Comparison of ENCODE assay signal across 8 mouse cellular contexts in the genomic region with DNA sequence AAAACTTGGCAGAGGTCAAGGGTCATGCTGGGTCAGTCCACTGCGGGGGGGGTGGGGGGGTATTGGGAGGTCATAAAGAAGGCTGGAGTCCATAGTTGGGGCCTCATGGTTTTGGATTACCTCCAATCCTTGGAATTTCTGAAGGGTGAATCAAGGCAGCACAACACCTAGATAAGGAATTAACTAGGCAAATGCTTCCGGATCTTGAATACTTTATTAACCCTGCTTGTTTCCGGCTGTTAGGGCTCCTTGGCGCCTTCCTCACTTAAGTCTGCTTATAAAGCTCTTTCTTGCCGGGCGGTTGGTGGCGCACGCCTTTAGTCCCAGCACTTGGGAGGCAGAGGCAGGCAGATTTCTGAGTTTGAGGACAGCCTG. TPM values are rescaled to one million over a fixed set of nuclear protein-coding genes. Genes with fewer than 3 reads are reported as not detected.
DNase-seq lines count a peak whose midpoint lies in the region; ATAC-seq and TF ChIP-seq lines count a peak whose summit lies in the region.

No protein-coding gene starts in this region.

- H3K36me3 ChIP-seq in forebrain, postnatal 0 days (ENCODE audit: insufficient read depth): peaks cover 26% of the 10 kb centered on the region
- H3K36me3 ChIP-seq in myocyte (ENCODE audit: control insufficient read depth, insufficient read depth): peaks cover 20% of the 10 kb centered on the region

- peaks cover 41% of the 10 kb centered on the region for H3K79me2 ChIP-seq in myocyte (ENCODE audit: control insufficient read depth, insufficient read depth)

- H3K4me1 ChIP-seq in bone marrow, adult 2 months (ENCODE audit: control insufficient read depth, insufficient read depth, low read length): no peaks in the 10 kb centered on the region; the same call in 1 of the 2 replicates
- peaks cover 8% of the 10 kb centered on the region; the same call in 1 of the 2 replicates for H3K4me1 ChIP-seq in forebrain, postnatal 0 days (ENCODE audit: insufficient read depth)

- peak overlapping the region; percentile 91 for H3ac ChIP-seq in myocyte (ENCODE audit: control insufficient read depth, insufficient read length)

- TF ChIP-seq CTCF in left cerebral cortex, adult 2 months (IDR thresholded peaks at IDR 0.05): no peak
- TF ChIP-seq CTCF in bone marrow, adult 2 months (IDR thresholded peaks at IDR 0.05; ENCODE audit: control insufficient read depth, insufficient read depth, low read length): no peak
- no peak for TF ChIP-seq CTCF in forebrain, postnatal 0 days (IDR thresholded peaks at IDR 0.05; ENCODE audit: low read depth)

- H3K4me2 ChIP-seq in forebrain, postnatal 0 days (ENCODE audit: low read depth): peak overlapping the region; percentile 67
- peak overlapping the region; percentile 61 for H3K4me2 ChIP-seq in myocyte (ENCODE audit: low read depth)

- peak overlapping the region; percentile 79 for H3K4me3 ChIP-seq in left cerebral cortex, adult 2 months
- peak overlapping the region; percentile 25 for H3K4me3 ChIP-seq in bone marrow, adult 2 months (replicated peaks; ENCODE audit: control insufficient read depth, low read depth, low read length)
- peak overlapping the region; percentile 83 for H3K4me3 ChIP-seq in forebrain, postnatal 0 days (ENCODE audit: low read depth, low read length)
- H3K4me3 ChIP-seq in myocyte: peak overlapping the region; percentile 70

- no peak for DNase-seq in left cerebral cortex, adult 2 months (ENCODE audit: extremely low spot score in 1 of 2, low spot score in 2 of 2)
- no peak for DNase-seq in left cerebral cortex, postnatal 10 days (ENCODE audit: extremely low spot score in 1 of 2, low spot score in 2 of 2)
- DNase-seq in forebrain, postnatal 0 days: no peak
- DNase-seq in layer of hippocampus, postnatal 10 days (ENCODE audit: low spot score in 2 of 2): peak; percentile 12 to 27
- DNase-seq in yolk sac, embryonic 10.5 days (ENCODE audit: low spot score): no peak

- H3K27me3 ChIP-seq in forebrain, postnatal 0 days (ENCODE audit: insufficient read depth, low read length): no peaks in the 10 kb centered on the region
- no peaks in the 10 kb centered on the region for H3K27me3 ChIP-seq in myocyte (ENCODE audit: control insufficient read depth, insufficient read depth, insufficient read length)

- no peak for TF ChIP-seq POLR2A in bone marrow, adult 2 months (IDR thresholded peaks at IDR 0.05; ENCODE audit: borderline replicate concordance, control insufficient read depth, low read depth, low read length)
- TF ChIP-seq POLR2A in myocyte (IDR thresholded peaks at IDR 0.05; ENCODE audit: insufficient read length, low read depth): no peak

- H3K9ac ChIP-seq in forebrain, postnatal 0 days: peak overlapping the region; percentile 93

- WGBS in bone marrow, adult 2 months: 3% methylated on average over 8 of the region's 8 CpGs
- 44% methylated on average over 8 of the region's 8 CpGs for WGBS in forebrain, postnatal 0 days

- H3K27ac ChIP-seq in left cerebral cortex, adult 2 months: no peak overlapping the region
- no peak overlapping the region; the same call in 1 of the 2 replicates for H3K27ac ChIP-seq in bone marrow, adult 2 months (ENCODE audit: control insufficient read depth, insufficient read depth, low read depth, low read length, poor library complexity)
- H3K27ac ChIP-seq in forebrain, postnatal 0 days (ENCODE audit: low read depth, low read length): peak overlapping the region; percentile 99

- H3K9me3 ChIP-seq in forebrain, postnatal 0 days (ENCODE audit: low read length): no peaks in the 10 kb centered on the region

- no peak for ATAC-seq in forebrain, postnatal 0 days
- no peak for ATAC-seq in inflammation-experienced regulatory T-cells, adult 6 months

- intact Hi-C loops in left cerebral cortex, adult 2 months (cut with DNase I): loop anchor here (2.0 to 5.0 kb wide), 2 partner anchors 76 to 234 kb away; partner anchors contain the start of genes Ccdc189 and Rnf40
- intact Hi-C loops in left cerebral cortex, postnatal 10 days (cut with DNase I): no loop called here

TF ChIP-seq in myocyte, 11 proteins besides CTCF, POLR2A, EP300 and RAD21:
- TF ChIP-seq MYOD1 (IDR thresholded peaks at IDR 0.05; ENCODE audit: control insufficient read depth in 1 of 3, insufficient read length in 2 of 3, low read depth in 2 of 3) (no peak), REST (IDR thresholded peaks at IDR 0.05; ENCODE audit: insufficient read depth, insufficient read length) (no peak), TCF3 (IDR thresholded peaks at IDR 0.05; ENCODE audit: insufficient read length, low read depth) (no peak), TCF12 (IDR thresholded peaks at IDR 0.05; ENCODE audit: insufficient read depth, poor library complexity, severe bottlenecking) (no peak), MAX (IDR thresholded peaks at IDR 0.05; ENCODE audit: low read depth) (no peak), E2F4 (IDR thresholded peaks at IDR 0.05; ENCODE audit: insufficient read depth) (no peak), MYOG (IDR thresholded peaks at IDR 0.05; ENCODE audit: control insufficient read depth in 1 of 3, insufficient read depth in 1 of 3, insufficient read length in 2 of 3, low read depth in 2 of 3) (no peak), CEBPB (IDR thresholded peaks at IDR 0.05; ENCODE audit: insufficient read depth, poor library complexity, severe bottlenecking) (no peak), POLR2AphosphoS2 (IDR thresholded peaks at IDR 0.05; ENCODE audit: insufficient read length, low read depth) (no peak)

RNA-seq across cellular contexts. Expression of gene Srcap, which starts 1.2 kb away (rescaled TPM):
- total RNA-seq in left cerebral cortex, adult 2 months (2021): 100 to 1,000 TPM; 122 to 126 TPM
- total RNA-seq in left cerebral cortex, postnatal 10 days (2021): 100 to 1,000 TPM; 101 to 108 TPM
- polyA plus RNA-seq in bone marrow, adult 2 months (2011; ENCODE audit: insufficient read depth, insufficient read length, low replicate concordance, missing spikeins): 44.3 and 98.5 TPM in 2 replicates
- 29.3 and 39.9 TPM in 2 replicates for total RNA-seq in forebrain, postnatal 0 days (2014; rRNA removed)
- 12.6 and 23.7 TPM in 2 replicates for polyA plus RNA-seq in forebrain, postnatal 0 days (2015; fragmentation: Nextera tagmentation; extraction: Ambion mirVana)
- 100 to 1,000 TPM; 109 to 111 TPM for total RNA-seq in layer of hippocampus, postnatal 10 days (2021)
- polyA plus RNA-seq in myocyte (2012; fragmentation: generic; extraction: Trizol): 18.1 TPM
- 10 to 100 TPM in 1 of 3 experiments, 1 to 10 TPM in 2; 6.2 to 19.0 (median 9.0) TPM for polyA plus RNA-seq in inflammation-experienced regulatory T-cells, adult 6 months (2017; shearing (Covaris generic))

RNA-seq across cellular contexts. Expression of gene Gm42715, which starts 6.4 kb away (rescaled TPM):
- total RNA-seq in left cerebral cortex, adult 2 months (2021): 10 to 100 TPM; 12.6 TPM
- total RNA-seq in left cerebral cortex, postnatal 10 days (2021): 1 to 10 TPM; 8.6 to 8.7 TPM
- 5.3 and 7.8 TPM in 2 replicates for polyA plus RNA-seq in bone marrow, adult 2 months (2011; ENCODE audit: insufficient read depth, insufficient read length, low replicate concordance, missing spikeins)
- 18.1 and 28.3 TPM in 2 replicates for total RNA-seq in forebrain, postnatal 0 days (2014; rRNA removed)
- polyA plus RNA-seq in forebrain, postnatal 0 days (2015; fragmentation: Nextera tagmentation; extraction: Ambion mirVana): 6.1 and 10.3 TPM in 2 replicates
- 10 to 100 TPM; 11.2 to 19.2 TPM for total RNA-seq in layer of hippocampus, postnatal 10 days (2021)
- polyA plus RNA-seq in myocyte (2012; fragmentation: generic; extraction: Trizol): 6.8 TPM
- 10 to 100 TPM; 22.6 to 29.7 (median 25.3) TPM for polyA plus RNA-seq in inflammation-experienced regulatory T-cells, adult 6 months (2017; shearing (Covaris generic))

RNA-seq across cellular contexts. Expression of gene Fbrs, which starts 34.0 kb away (rescaled TPM):
- total RNA-seq in left cerebral cortex, adult 2 months (2021): 10 to 100 TPM; 62.3 to 63.9 TPM
- total RNA-seq in left cerebral cortex, postnatal 10 days (2021): 10 to 100 TPM; 58.5 to 60.3 TPM
- 44.9 and 98.7 TPM in 2 replicates for polyA plus RNA-seq in bone marrow, adult 2 months (2011; ENCODE audit: insufficient read depth, insufficient read length, low replicate concordance, missing spikeins)
- 23.7 and 31.9 TPM in 2 replicates for total RNA-seq in forebrain, postnatal 0 days (2014; rRNA removed)
- 6.6 and 10.6 TPM in 2 replicates for polyA plus RNA-seq in forebrain, postnatal 0 days (2015; fragmentation: Nextera tagmentation; extraction: Ambion mirVana)
- 10 to 100 TPM; 60.0 to 63.1 TPM for total RNA-seq in layer of hippocampus, postnatal 10 days (2021)
- 21.2 TPM for polyA plus RNA-seq in myocyte (2012; fragmentation: generic; extraction: Trizol)
- 10 to 100 TPM; 17.7 to 30.0 (median 19.5) TPM for polyA plus RNA-seq in inflammation-experienced regulatory T-cells, adult 6 months (2017; shearing (Covaris generic))

RNA-seq across cellular contexts. Expression of gene Tmem265, which starts 48.2 kb away (rescaled TPM):
- total RNA-seq in left cerebral cortex, adult 2 months (2021): 1 to 10 TPM in 1 of 2 experiments, under 1 TPM in 1; 0.50 to 1.0 TPM
- total RNA-seq in left cerebral cortex, postnatal 10 days (2021): 1 to 10 TPM; 1.8 to 4.9 TPM
- 20.5 and 41.0 TPM in 2 replicates for polyA plus RNA-seq in bone marrow, adult 2 months (2011; ENCODE audit: insufficient read depth, insufficient read length, low replicate concordance, missing spikeins)
- 2.4 and 2.8 TPM in 2 replicates for total RNA-seq in forebrain, postnatal 0 days (2014; rRNA removed)
- polyA plus RNA-seq in forebrain, postnatal 0 days (2015; fragmentation: Nextera tagmentation; extraction: Ambion mirVana): 3.8 and 7.7 TPM in 2 replicates
- 1 to 10 TPM in 1 of 2 experiments, under 1 TPM in 1; 0.80 to 2.4 TPM for total RNA-seq in layer of hippocampus, postnatal 10 days (2021)
- polyA plus RNA-seq in myocyte (2012; fragmentation: generic; extraction: Trizol): not detected
- polyA plus RNA-seq in inflammation-experienced regulatory T-cells, adult 6 months (2017; shearing (Covaris generic)): 10 to 100 TPM; 30.0 to 46.0 (median 34.3) TPM

RNA-seq across cellular contexts. Expression of gene Prr14, which starts 53.6 kb away (rescaled TPM):
- 10 to 100 TPM; 28.4 to 33.4 TPM for total RNA-seq in left cerebral cortex, adult 2 months (2021)
- 10 to 100 TPM; 31.9 to 33.1 TPM for total RNA-seq in left cerebral cortex, postnatal 10 days (2021)
- 70.4 and 119 TPM in 2 replicates for polyA plus RNA-seq in bone marrow, adult 2 months (2011; ENCODE audit: insufficient read depth, insufficient read length, low replicate concordance, missing spikeins)
- total RNA-seq in forebrain, postnatal 0 days (2014; rRNA removed): 29.0 and 36.1 TPM in 2 replicates
- polyA plus RNA-seq in forebrain, postnatal 0 days (2015; fragmentation: Nextera tagmentation; extraction: Ambion mirVana): 27.4 and 27.9 TPM in 2 replicates
- total RNA-seq in layer of hippocampus, postnatal 10 days (2021): 10 to 100 TPM; 31.6 to 34.8 TPM
- polyA plus RNA-seq in myocyte (2012; fragmentation: generic; extraction: Trizol): 26.5 TPM
- 100 to 1,000 TPM; 151 to 194 (median 184) TPM for polyA plus RNA-seq in inflammation-experienced regulatory T-cells, adult 6 months (2017; shearing (Covaris generic))

Comparison
In these comparisons a context has a peak if more than half of its experiments do, and no peak if none do; other contexts are left out.
1. DNase-seq: peak in layer of hippocampus, postnatal 10 days (2 of 2); none in left cerebral cortex, adult 2 months (0 of 2), left cerebral cortex, postnatal 10 days (0 of 2), forebrain, postnatal 0 days (single experiment) and yolk sac, embryonic 10.5 days (single experiment).
2. H3K4me3 ChIP-seq: peak in every context shown above with its lines; median percentile 83 in forebrain, postnatal 0 days; 79 in left cerebral cortex, adult 2 months; 70 in myocyte; 25 in bone marrow, adult 2 months.